Mouse (Mus musculus) hindbrain, embryonic 10.5 days (tissue): ENCODE results near the gene Emc7. TPM values are rescaled to one million over a fixed set of nuclear protein-coding genes. Genes with fewer than 3 reads are reported as not detected.
"Not testable (repeated sequence)": the region's sequence is repeated elsewhere in the genome, so short reads cannot be mapped to it uniquely, and the experiment has no call there.

Source experiments
- DNase-seq: peaks from one replicate; pipeline ENCODE4 v3.0.0-alpha.2; 2017; ENCODE audit warnings: low spot score
- H3K27ac ChIP-seq: fragments of 300-500 bp; sonication (generic); 2 replicates; pipeline ENCODE4 v1.5.1; 2016; ENCODE audit warnings: mild to moderate bottlenecking, moderate library complexity
- H3K27me3 ChIP-seq: fragments of 300-500 bp; sonication (generic); 2 replicates; pipeline ENCODE4 v1.6.1; 2016; ENCODE audit warnings: mild to moderate bottlenecking; ENCODE audit not compliant: poor library complexity, insufficient read depth, severe bottlenecking
- H3K36me3 ChIP-seq: fragments of 300-500 bp; sonication (generic); 2 replicates; pipeline ENCODE4 v1.6.1; 2016; ENCODE audit warnings: mild to moderate bottlenecking, moderate library complexity
- H3K4me1 ChIP-seq: fragments of 300-500 bp; sonication (generic); replicated peaks from 2 replicates; pipeline ENCODE4 v1.6.1; 2016; ENCODE audit warnings: mild to moderate bottlenecking
- H3K4me3 ChIP-seq: fragments of 300-500 bp; sonication (generic); 2 replicates; pipeline ENCODE4 v1.5.1; 2016; ENCODE audit warnings: mild to moderate bottlenecking, moderate library complexity
- H3K9me3 ChIP-seq: fragments of 300-500 bp; sonication (generic); 2 replicates; pipeline ENCODE4 v1.6.1; 2016; ENCODE audit warnings: mild to moderate bottlenecking, moderate library complexity
- WGBS: fragments of 180-500 bp; shearing (Covaris S2); methylation state at CpG from one replicate; pipeline ENCODE4 v1.1.7; 2016; 5-methylcytosine and 5-hydroxymethylcytosine counted together
- polyA plus RNA-seq: library from polyadenylated mRNA; unstranded; fragments of >200 nt; fragmentation: Nextera tagmentation; extraction: Ambion mirVana; gene quantifications from 2 replicates; pipeline ENCODE4 v1.2.1, GENCODE M21; 2016

The Emc7 gene
- polyA plus RNA-seq = 12.0 and 12.3 TPM in 2 replicates

GRCm38 (mm10) chr2:112454862-112455564 is at the start of gene Emc7:
Gene Emc7 (plus strand): TSS chr2:112454997.
- Histone ChIP-seq H3K4me1 (peaks cover 15% of the 10 kb centered on the region), H3K36me3 (peaks cover 12% of the 10 kb centered on the region), H3K4me3 (peak within 1 kb of the TSS; percentile 90), H3K9me3 (no peaks in the 10 kb centered on the region; the same call in 1 of the 2 replicates), H3K27ac (peak within 1 kb of the TSS; percentile 91), H3K27me3 (no peaks in the 10 kb centered on the region)
- peak; percentile 96 for DNase-seq
- WGBS = under 1% methylated on average over 49 of the region's 49 CpGs

DNA sequence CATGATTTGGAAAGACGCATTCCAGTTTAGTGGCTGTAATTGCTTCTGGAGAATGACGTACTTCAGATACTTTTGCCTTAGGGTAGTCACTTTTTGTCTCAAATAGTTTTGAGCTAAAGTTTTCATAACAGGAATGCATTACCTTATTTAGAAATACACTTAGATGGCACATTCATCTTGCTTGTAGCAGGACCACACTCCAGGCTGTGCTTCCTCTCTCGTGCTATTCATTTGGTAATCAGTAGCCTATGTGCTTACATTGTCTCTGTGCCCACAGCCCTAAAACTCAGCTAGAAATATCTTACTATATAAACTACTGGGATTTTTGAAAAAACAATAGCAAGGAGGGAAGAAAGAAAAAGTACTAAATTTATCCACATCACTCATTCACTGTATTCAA is 47.8 kb upstream of the Emc7 start:
- no peaks in the 10 kb centered on the region for H3K27me3 ChIP-seq
- no peaks in the 10 kb centered on the region for H3K4me1 ChIP-seq
- no peaks in the 10 kb centered on the region for H3K9me3 ChIP-seq
- no peak overlapping the region for H3K27ac ChIP-seq
- DNase-seq = no peak
- peaks cover 56% of the 10 kb centered on the region for H3K36me3 ChIP-seq
- no peak overlapping the region for H3K4me3 ChIP-seq
- WGBS = 98% methylated on average over 3 of the region's 3 CpGs

GRCm38 (mm10) chr2:112425308-112425707 is 29.5 kb upstream of the Emc7 start:
- no peaks in the 10 kb centered on the region for H3K4me1 ChIP-seq
- H3K9me3 ChIP-seq = no peaks in the 10 kb centered on the region
- DNase-seq = no peak
- no peak overlapping the region for H3K27ac ChIP-seq
- no peaks in the 10 kb centered on the region for H3K27me3 ChIP-seq
- H3K36me3 ChIP-seq = no peaks in the 10 kb centered on the region
- 79% methylated on average over 3 of the region's 3 CpGs for WGBS
- H3K4me3 ChIP-seq = no peak overlapping the region

DNA sequence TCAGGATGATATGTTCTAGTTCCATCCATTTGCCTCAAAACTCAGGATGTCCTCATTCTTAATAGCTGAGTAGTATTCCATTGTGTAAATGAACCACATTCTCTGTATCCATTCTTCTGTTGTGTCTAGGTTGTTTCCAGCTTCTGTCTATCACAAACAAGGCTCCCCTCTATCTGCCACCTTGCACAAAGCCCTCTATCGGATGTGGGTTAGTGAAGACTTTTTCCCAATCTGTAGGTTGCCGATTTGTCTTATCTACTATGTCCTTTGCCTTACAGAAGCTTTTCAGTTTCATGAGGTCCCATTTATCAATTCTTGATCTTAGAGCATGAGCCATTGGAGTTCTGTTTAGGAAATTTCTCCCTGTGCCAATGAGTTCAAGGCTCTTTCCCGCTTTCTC is 26.3 kb upstream of the Emc7 start:
- H3K4me3 ChIP-seq, DNase-seq, H3K27ac ChIP-seq, H3K36me3 ChIP-seq, H3K4me1 ChIP-seq, H3K27me3 ChIP-seq, H3K9me3 ChIP-seq: not testable (repeated sequence)
- WGBS = 90% methylated on average over 3 of the region's 3 CpGs

DNA sequence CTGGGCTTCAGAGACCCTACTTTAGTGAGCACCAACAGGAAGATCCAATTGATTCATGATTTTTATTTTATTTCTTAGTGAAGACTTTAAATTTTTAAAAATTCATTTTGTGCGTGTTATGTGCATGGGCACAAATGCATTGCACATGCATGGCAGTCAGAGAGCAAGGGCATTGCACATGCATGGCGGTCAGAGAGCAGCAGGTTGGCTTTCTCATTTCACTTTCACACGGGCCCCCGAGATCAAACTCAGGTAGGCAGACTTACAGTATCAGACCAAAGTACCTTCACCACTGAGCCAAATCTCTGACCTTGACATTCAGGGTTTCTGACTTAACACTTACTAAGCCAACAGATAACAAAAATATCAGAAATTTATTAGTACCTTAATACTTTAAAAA is 25.1 kb upstream of the Emc7 start:
- H3K4me3 ChIP-seq = no peak overlapping the region
- no peak for DNase-seq
- H3K27me3 ChIP-seq = no peaks in the 10 kb centered on the region
- no peaks in the 10 kb centered on the region for H3K36me3 ChIP-seq
- 90% methylated on average over 4 of the region's 4 CpGs for WGBS
- H3K27ac ChIP-seq = no peak overlapping the region
- no peaks in the 10 kb centered on the region for H3K9me3 ChIP-seq
- H3K4me1 ChIP-seq = no peaks in the 10 kb centered on the region

- Histone ChIP-seq H3K27me3 (no peaks in the 10 kb centered on the region), H3K4me1 (no peaks in the 10 kb centered on the region), H3K9me3 (no peaks in the 10 kb centered on the region), H3K27ac (no peak overlapping the region), H3K4me3 (no peak overlapping the region), H3K36me3 (no peaks in the 10 kb centered on the region)
- 80% methylated on average over 5 of the region's 5 CpGs for WGBS
- no peak for DNase-seq
Measured at GRCm38 (mm10) chr2:112430403-112430802, 24.4 kb upstream of the Emc7 start.

DNA sequence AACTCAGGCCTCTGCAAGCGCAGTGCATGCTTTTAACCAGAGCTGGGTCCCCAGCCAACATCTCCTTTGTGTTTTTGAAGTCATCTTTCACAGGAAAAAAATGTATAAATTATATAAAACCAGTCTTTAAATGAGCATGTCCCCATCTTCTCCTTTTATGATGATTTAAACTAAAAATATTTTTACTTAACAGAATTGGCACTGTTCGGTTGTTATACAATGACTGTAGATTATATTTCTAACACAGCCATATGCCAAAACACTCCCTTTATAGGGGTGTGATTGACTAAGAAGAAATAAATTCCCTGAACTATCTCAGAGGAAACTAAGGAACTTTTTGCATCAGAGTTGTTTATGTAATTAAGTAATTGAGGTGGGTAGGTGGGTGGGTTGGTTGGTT is 22.3 kb upstream of the Emc7 start:
- no peak overlapping the region for H3K4me3 ChIP-seq
- 90% methylated on average over 2 of the region's 2 CpGs for WGBS
- no peak overlapping the region for H3K27ac ChIP-seq
- H3K4me1 ChIP-seq = no peaks in the 10 kb centered on the region
- no peak for DNase-seq
- no peaks in the 10 kb centered on the region for H3K9me3 ChIP-seq
- H3K27me3 ChIP-seq = no peaks in the 10 kb centered on the region
- no peaks in the 10 kb centered on the region for H3K36me3 ChIP-seq

- no peaks in the 10 kb centered on the region for H3K36me3 ChIP-seq
- WGBS = 78% methylated on average over 2 of the region's 2 CpGs
- H3K27ac ChIP-seq = no peak overlapping the region
- DNase-seq = no peak
- H3K9me3 ChIP-seq = no peaks in the 10 kb centered on the region
- H3K4me3 ChIP-seq = no peak overlapping the region
- no peaks in the 10 kb centered on the region for H3K4me1 ChIP-seq
- no peaks in the 10 kb centered on the region for H3K27me3 ChIP-seq
Measured at GRCm38 (mm10) chr2:112433359-112433758, 21.4 kb upstream of the Emc7 start.

GRCm38 (mm10) chr2:112436292-112436691 is 18.5 kb upstream of the Emc7 start:
- WGBS = 86% methylated on average over 4 of the region's 4 CpGs
- no peak overlapping the region for H3K27ac ChIP-seq

GRCm38 (mm10) chr2:112437589-112437988 is 17.2 kb upstream of the Emc7 start:
- H3K4me1 ChIP-seq = no peaks in the 10 kb centered on the region
- no peaks in the 10 kb centered on the region for H3K27me3 ChIP-seq
- DNase-seq = no peak
- H3K36me3 ChIP-seq = no peaks in the 10 kb centered on the region
- no peak overlapping the region for H3K4me3 ChIP-seq
- no peak overlapping the region for H3K27ac ChIP-seq
- no peaks in the 10 kb centered on the region for H3K9me3 ChIP-seq
- WGBS = 88% methylated on average over 2 of the region's 2 CpGs

More at GRCm38 (mm10) chr2:112436292-112436691, 18.5 kb upstream of the Emc7 start:
- H3K9me3 ChIP-seq = no peaks in the 10 kb centered on the region
- no peak for DNase-seq
- no peak overlapping the region for H3K4me3 ChIP-seq
- no peaks in the 10 kb centered on the region for H3K4me1 ChIP-seq
- H3K36me3 ChIP-seq = no peaks in the 10 kb centered on the region
- H3K27me3 ChIP-seq = no peaks in the 10 kb centered on the region

GRCm38 (mm10) chr2:112443491-112443890 is 11.3 kb upstream of the Emc7 start:
- Histone ChIP-seq H3K9me3 (no peaks in the 10 kb centered on the region), H3K4me1 (no peaks in the 10 kb centered on the region), H3K4me3 (no peak overlapping the region), H3K27ac (no peak overlapping the region), H3K36me3 (no peaks in the 10 kb centered on the region), H3K27me3 (no peaks in the 10 kb centered on the region)
- no peak for DNase-seq
- 73% methylated on average over 2 of the region's 2 CpGs for WGBS

DNA sequence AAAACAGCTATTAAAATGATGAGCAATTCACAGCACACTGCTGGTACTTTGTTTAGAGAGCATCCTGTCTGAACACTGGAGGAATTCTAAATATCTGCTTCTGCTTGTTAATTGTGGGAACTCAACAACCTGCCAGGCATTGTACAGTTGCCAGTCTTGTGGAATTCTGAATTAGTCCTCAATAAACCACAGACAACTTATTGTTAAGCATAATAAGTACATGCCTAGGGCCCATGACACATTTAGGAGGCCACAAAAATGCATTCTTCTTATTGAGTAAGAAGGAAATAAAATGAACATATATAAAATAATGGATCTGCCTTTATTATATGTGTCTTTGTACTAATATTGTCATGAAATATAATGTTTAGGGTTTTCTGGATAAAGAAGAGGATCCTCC is 9.3 kb upstream of the Emc7 start:
- no peak overlapping the region for H3K4me3 ChIP-seq
- no peaks in the 10 kb centered on the region for H3K4me1 ChIP-seq
- no peak for DNase-seq
- no peaks in the 10 kb centered on the region for H3K36me3 ChIP-seq
- no peaks in the 10 kb centered on the region for H3K9me3 ChIP-seq
- no peak overlapping the region for H3K27ac ChIP-seq
- H3K27me3 ChIP-seq = no peaks in the 10 kb centered on the region

GRCm38 (mm10) chr2:112448046-112448445 is 6.8 kb upstream of the Emc7 start:
- not testable (repeated sequence) for H3K27ac ChIP-seq, H3K9me3 ChIP-seq, H3K36me3 ChIP-seq, H3K27me3 ChIP-seq, H3K4me1 ChIP-seq, H3K4me3 ChIP-seq, DNase-seq
- WGBS = 76% methylated on average over 4 of the region's 4 CpGs

DNA sequence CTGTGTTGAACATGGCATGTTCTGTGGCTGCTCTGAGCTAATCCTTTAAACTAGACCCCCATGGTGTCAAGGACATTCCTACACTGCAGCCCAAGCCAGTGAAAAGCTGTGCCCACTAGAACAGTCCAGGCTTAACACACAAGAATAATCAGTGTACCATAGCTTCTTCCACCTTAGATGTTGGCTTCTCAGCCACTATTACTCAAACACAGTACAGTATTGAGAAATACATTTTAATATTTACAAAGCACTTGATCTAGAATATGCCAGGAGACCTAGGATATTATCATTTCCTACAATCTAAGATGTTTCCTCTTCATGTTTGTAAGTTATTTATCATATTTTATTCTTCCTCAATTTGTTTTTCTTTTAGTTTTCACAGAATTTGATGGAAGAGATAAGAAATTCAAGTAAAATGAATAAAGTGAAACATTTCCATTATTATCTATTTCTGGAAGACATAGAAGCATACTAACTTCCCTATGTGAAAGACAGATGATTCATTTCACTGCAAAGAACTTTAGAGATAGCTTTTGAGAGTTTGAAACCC is 6.2 kb upstream of the Emc7 start:
- Histone ChIP-seq H3K27ac (no peak overlapping the region), H3K9me3 (no peaks in the 10 kb centered on the region), H3K4me3 (no peak overlapping the region), H3K27me3 (no peaks in the 10 kb centered on the region), H3K4me1 (no peaks in the 10 kb centered on the region), H3K36me3 (no peaks in the 10 kb centered on the region)
- DNase-seq = no peak
